Mouse (Mus musculus) midbrain, embryonic 11.5 days (tissue): ENCODE measurements around the gene Trim26. TPM values are rescaled to one million over a fixed set of nuclear protein-coding genes. Genes with fewer than 3 reads are reported as not detected.
"Not testable (repeated sequence)": the region's sequence is repeated elsewhere in the genome, so short reads cannot be mapped to it uniquely, and the experiment has no call there.

Experiments used
- ATAC-seq: fragments of 200-750 bp; cut with Nextera tagmentation; 2 replicates; pipeline ENCODE4 v1.8.0; 2017; ENCODE audit warnings: moderate TSS enrichment, moderate library complexity; ENCODE audit not compliant: low FRiP score
- DNase-seq: peaks from one replicate; pipeline ENCODE4 v3.0.0; 2015; ENCODE audit warnings: low spot score; ENCODE audit errors: missing footprints
- H3K27ac ChIP-seq: fragments of 300-500 bp; sonication (generic); 2 replicates; pipeline ENCODE4 v1.5.1; 2014; ENCODE audit warnings: low read depth, low read length
- H3K27me3 ChIP-seq: fragments of 300-500 bp; sonication (generic); 2 replicates; pipeline ENCODE4 v1.6.1; 2014; ENCODE audit warnings: mild to moderate bottlenecking, low read length, moderate library complexity, mixed read lengths; ENCODE audit not compliant: control insufficient read depth, insufficient read depth
- H3K36me3 ChIP-seq: fragments of 300-500 bp; sonication (generic); 2 replicates; pipeline ENCODE4 v1.6.1; 2014; ENCODE audit warnings: mild to moderate bottlenecking, low read length, moderate library complexity, mixed read lengths; ENCODE audit not compliant: control insufficient read depth, insufficient read depth
- H3K4me1 ChIP-seq: fragments of 300-500 bp; sonication (generic); 2 replicates; pipeline ENCODE4 v1.6.1; 2014; ENCODE audit warnings: low read length; ENCODE audit not compliant: control insufficient read depth, insufficient read depth
- H3K4me2 ChIP-seq: fragments of 300-500 bp; sonication (generic); 2 replicates; pipeline ENCODE4 v1.6.1; 2014; ENCODE audit warnings: mild to moderate bottlenecking, moderate library complexity
- H3K4me3 ChIP-seq: fragments of 300-500 bp; sonication (generic); 2 replicates; pipeline ENCODE4 v1.5.1; 2014; ENCODE audit warnings: low read depth, low read length
- H3K9ac ChIP-seq: fragments of 300-500 bp; sonication (generic); 2 replicates; pipeline ENCODE4 v1.6.1; 2014; ENCODE audit warnings: low read length
- H3K9me3 ChIP-seq: fragments of 300-500 bp; sonication (generic); 2 replicates; pipeline ENCODE4 v1.6.1; 2016; ENCODE audit warnings: low read length; ENCODE audit not compliant: control insufficient read depth
- WGBS: fragments of 180-500 bp; shearing (Covaris S2); extraction: QIAGEN DNeasy Blood & Tissue Kit; methylation state at CpG from one replicate; pipeline ENCODE4 v1.1.7; 2014; 5-methylcytosine and 5-hydroxymethylcytosine counted together
- polyA plus RNA-seq: library from polyadenylated mRNA; unstranded; fragments of >200 nt; fragmentation: Nextera tagmentation; extraction: Ambion mirVana; gene quantifications from 2 replicates; pipeline ENCODE4 v1.2.1, GENCODE M21; 2014

Trim26 gene
- 32.4 and 35.0 TPM in 2 replicates for polyA plus RNA-seq

DNA sequence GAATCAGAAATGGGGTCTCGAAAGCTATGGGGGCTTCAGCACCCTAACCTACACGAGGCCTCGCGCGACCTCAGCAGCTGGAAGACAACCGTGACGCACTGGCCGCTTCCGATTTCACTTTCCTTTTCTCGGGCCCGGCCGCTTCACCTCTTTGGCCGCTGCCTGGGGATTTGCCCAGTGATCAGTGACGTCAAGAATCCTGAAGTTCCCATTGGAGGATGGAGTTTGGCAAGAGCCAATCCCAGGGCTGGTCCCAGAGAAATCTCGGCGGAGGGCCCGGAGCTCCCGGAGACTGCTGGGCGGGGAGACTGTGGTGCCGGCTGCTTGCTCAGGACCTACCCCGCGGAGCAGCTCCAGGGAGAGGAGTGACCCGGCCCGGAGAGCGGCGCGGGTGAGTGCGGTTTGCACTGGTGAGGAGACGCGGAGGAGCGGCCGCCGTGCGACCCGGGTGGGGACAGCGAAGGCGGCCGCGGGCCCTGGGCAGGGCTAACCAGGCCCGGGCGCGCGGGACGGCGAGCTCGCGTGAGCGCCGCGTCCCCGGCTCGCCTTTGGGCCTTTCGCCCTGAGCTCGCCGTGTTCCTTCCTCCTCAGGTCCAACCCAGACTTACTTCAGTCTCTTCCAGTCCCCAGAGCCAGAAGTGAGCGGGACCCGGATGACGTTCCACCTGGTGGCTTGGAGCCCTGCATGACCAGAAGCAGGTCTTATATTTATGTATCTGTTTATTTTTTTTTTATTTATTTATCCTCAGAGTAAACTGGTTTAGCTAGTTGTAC, at the start of gene Trim26:
Gene Trim26, plus strand, starts transcription at position 261 of the 774 bp plus-strand sequence.
- Histone ChIP-seq H3K27me3 (no peaks in the 10 kb centered on the region), H3K9ac (peak within 1 kb of the TSS; percentile 88), H3K36me3 (no peaks in the 10 kb centered on the region), H3K4me2 (peak within 1 kb of the TSS; percentile 66), H3K4me1 (peaks cover 8% of the 10 kb centered on the region), H3K9me3 (no peaks in the 10 kb centered on the region), H3K4me3 (peak within 1 kb of the TSS; percentile 73), H3K27ac (peak within 1 kb of the TSS; percentile 87)
- peak; percentile 98 for DNase-seq
- under 1% methylated on average over 57 of the region's 58 CpGs for WGBS
- peak; percentile 99 for ATAC-seq

DNA sequence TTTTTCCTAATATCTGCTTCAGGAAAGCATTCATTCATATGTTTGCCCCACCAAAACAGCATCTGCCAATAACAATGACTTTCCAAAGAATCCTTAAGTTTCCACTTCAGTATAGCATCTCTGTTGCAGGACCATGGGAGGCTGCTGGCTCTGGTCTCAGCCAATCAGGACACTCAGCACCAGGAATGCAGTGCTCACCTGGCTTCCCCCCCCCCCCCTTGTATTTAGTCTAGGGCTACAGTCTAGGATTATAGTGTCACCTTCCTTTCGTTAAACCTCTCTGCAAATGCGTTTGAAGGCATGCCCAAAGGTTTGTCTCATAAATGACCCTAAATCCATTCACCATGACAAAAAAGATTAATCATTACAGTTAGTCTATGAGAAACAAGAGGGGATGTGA, 48.6 kb upstream of the Trim26 start:
- H3K27ac ChIP-seq: no peak overlapping the region
- no peak overlapping the region for H3K9ac ChIP-seq
- DNase-seq (no peak), ATAC-seq (no peak)
- H3K4me1 ChIP-seq: no peaks in the 10 kb centered on the region
- H3K36me3 ChIP-seq: no peaks in the 10 kb centered on the region
- WGBS: 90% methylated on average over 2 of the region's 2 CpGs
- no peaks in the 10 kb centered on the region for H3K27me3 ChIP-seq
- H3K9me3 ChIP-seq: no peaks in the 10 kb centered on the region
- no peak overlapping the region for H3K4me2 ChIP-seq
- no peak overlapping the region for H3K4me3 ChIP-seq

DNA sequence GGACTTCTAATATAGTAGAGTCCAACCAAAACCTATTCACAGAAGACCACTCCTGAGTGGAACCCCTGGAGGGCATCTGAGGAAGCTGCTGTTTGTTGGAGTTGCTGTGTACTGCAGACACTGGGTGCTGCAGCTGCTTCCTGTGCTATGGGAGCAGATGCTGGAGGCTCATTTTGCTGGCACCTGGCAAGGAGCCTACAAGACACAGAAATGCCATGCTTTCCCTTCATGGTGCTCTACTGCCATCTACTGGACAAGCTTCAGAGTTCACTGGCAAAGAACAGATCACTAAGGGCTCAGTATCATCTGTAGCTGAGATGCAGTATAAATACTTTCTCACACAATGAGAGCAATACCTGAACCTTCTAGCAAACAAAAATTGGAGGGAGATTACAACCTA, 48.1 kb upstream of the Trim26 start:
- not testable (repeated sequence) for H3K9ac ChIP-seq, H3K4me1 ChIP-seq, H3K36me3 ChIP-seq, H3K27ac ChIP-seq, H3K4me2 ChIP-seq, H3K4me3 ChIP-seq, H3K27me3 ChIP-seq, H3K9me3 ChIP-seq
- peak; percentile 72 for ATAC-seq
- peak; percentile 93 for DNase-seq

DNA sequence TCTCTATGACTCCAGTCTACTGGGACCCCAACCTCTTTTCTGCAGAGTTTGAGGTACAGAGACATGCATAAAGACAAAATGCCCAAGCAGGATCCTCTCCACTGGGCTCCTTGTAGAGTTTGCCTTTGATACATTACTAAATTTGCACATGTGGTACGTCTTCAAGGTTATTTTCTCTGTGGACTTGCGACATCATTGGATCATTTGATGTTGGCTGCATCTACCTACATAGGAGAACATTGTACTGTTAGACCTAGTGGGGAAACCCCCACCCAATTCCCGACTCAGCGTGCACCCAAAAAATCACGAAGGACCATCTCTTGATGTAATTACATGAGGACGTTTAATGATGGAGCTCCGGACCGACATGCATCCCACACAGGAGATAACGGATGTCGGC, 37.4 kb upstream of the Trim26 start:
- Histone ChIP-seq H3K27ac (no peak overlapping the region), H3K9ac (no peak overlapping the region), H3K4me3 (no peak overlapping the region), H3K4me2 (no peak overlapping the region), H3K4me1 (no peaks in the 10 kb centered on the region), H3K9me3 (no peaks in the 10 kb centered on the region), H3K36me3 (no peaks in the 10 kb centered on the region), H3K27me3 (no peaks in the 10 kb centered on the region)
- no peak for DNase-seq
- 95% methylated on average over 10 of the region's 10 CpGs for WGBS
- ATAC-seq: no peak

DNA sequence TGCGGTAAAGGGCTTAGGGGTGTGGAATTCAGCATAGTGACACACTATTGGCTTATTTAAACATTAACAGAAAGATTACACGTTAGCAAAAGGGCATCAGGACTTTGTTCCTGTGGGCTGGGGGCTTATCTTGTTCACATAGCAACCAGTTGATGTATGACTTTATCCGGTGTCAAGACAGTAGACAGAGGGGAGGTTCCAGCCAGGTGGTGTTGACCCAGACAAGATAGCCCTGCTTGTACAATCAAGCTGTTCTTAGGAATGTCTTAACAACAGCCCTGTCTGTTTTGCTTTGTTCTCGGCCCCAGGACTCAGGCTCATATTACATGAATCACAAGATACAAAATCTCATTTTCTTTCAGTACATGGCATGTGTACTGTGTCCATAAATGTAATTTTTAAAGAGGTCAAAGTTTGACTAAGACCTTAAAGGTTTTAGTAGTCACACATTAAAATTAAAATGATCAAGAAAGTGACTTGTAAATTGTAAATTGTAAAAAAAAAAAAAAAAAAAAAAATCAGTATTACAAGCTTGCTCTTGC, 36.9 kb upstream of the Trim26 start:
- H3K9ac ChIP-seq, H3K36me3 ChIP-seq, H3K9me3 ChIP-seq, H3K27me3 ChIP-seq, DNase-seq, H3K4me2 ChIP-seq, H3K4me1 ChIP-seq, H3K27ac ChIP-seq, ATAC-seq, H3K4me3 ChIP-seq: not testable (repeated sequence)
- whole genome bisulfite sequencing: 71% methylated on average over 4 of the region's 4 CpGs

DNA sequence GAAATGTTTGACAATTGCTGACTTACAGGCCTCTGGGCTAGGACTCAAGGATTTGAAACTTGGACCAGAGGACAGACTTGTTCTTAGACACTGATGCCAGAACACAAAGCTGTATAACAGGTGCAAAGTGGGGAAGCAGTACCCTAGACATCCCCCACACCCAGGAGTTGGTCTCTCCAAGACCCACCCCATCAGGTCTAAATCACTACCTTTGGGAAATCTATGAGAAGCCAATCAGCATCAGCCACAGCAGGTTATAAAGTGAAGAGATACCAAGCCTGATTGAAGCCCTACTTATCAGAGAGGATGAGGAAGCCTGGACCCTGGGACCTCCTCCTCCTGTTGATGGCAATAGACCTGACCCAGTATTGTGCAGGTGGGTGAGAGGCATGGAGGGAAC, 25.1 kb upstream of the Trim26 start, which contains the start of gene H2-M10.6:
Gene H2-M10.6, plus strand, starts transcription at position 301 of the 400 bp plus-strand sequence.
- ATAC-seq: no peak

DNA sequence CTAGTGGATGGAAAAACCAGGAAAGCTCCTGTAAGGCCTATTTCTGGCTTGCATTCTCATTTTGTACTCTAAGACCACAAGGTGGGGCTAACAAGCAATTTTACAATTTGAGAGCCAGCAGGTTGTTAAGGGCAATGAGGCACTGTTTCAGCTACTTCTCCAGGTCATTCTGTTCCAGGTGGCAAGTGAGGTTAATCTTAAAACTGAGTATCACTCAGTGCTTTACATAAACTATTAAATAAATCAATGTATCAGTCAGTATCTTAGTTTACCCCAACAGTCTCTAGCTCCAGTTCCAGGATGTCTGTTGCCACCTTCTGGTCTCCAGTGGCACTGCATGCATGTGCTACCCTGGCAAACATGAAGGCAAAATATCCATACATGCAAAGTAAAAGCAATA, 12.9 kb upstream of the Trim26 start:
- Histone ChIP-seq H3K9ac (no peak overlapping the region), H3K4me3 (no peak overlapping the region), H3K36me3 (no peaks in the 10 kb centered on the region), H3K4me1 (no peaks in the 10 kb centered on the region), H3K9me3 (no peaks in the 10 kb centered on the region), H3K4me2 (no peak overlapping the region), H3K27me3 (no peaks in the 10 kb centered on the region), H3K27ac (no peak overlapping the region)
- DNase-seq (peak; percentile 94), ATAC-seq (peak; percentile 44; the same call in 1 of the 2 replicates)

More for the DNA sequence above, 25.1 kb upstream of the Trim26 start, which contains the start of gene H2-M10.6:
- H3K36me3 ChIP-seq: no peaks in the 10 kb centered on the region
- DNase-seq: no peak
- H3K4me3 ChIP-seq: no peak within 1 kb of the TSS
- H3K9ac ChIP-seq: no peak within 1 kb of the TSS
- H3K27me3 ChIP-seq: no peaks in the 10 kb centered on the region
- no peak within 1 kb of the TSS for H3K4me2 ChIP-seq
- no peaks in the 10 kb centered on the region for H3K9me3 ChIP-seq
- no peak within 1 kb of the TSS for H3K27ac ChIP-seq
- H3K4me1 ChIP-seq: no peaks in the 10 kb centered on the region

DNA sequence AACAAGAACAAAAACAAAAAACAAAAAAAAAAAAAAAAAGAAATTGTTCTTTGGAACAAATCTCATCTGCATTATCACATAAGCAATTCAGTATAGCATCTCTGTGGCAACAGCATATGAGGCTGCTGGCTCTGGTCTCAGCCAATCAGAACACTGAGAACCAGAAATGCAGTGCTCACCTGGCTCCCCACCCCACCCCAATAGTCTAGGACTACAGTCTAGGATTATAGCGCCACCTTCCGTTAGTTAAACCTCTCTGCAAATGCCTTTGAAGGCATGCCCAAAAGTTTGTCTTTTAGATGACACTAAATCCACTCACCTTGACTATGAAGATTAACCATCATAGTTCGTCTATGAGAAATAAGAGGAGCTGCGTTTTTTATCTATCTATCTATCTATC, 11.4 kb upstream of the Trim26 start:
- Histone ChIP-seq H3K4me2 (no peak overlapping the region), H3K27me3 (no peaks in the 10 kb centered on the region), H3K4me3 (no peak overlapping the region), H3K9me3 (no peaks in the 10 kb centered on the region), H3K9ac (no peak overlapping the region), H3K36me3 (no peaks in the 10 kb centered on the region), H3K27ac (no peak overlapping the region), H3K4me1 (no peaks in the 10 kb centered on the region)
- ATAC-seq: no peak
- 24% methylated on average over 4 of the region's 4 CpGs for WGBS
- DNase-seq: no peak

DNA sequence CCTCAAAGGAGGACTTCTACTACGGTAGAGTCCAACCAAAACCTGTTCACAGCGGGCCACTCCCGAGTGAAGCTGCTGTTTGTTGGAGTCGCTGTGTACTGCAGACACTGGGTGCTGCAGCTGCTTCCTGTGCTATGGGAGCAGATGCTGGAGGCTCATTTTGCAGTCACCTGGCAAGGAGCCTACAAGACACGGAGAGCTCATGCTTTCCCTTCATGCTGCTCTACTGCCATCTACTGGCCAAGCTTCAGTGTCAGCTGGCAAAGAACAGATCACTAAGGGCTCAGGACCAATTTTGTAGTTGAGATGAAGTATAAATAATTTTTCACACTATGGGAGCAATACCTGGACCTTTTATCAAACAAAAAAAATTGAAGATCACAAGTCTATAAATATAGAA, 10.9 kb upstream of the Trim26 start:
- 22% methylated on average over 5 of the region's 5 CpGs for WGBS

More for the DNA sequence above, 10.9 kb upstream of the Trim26 start:
- H3K27ac ChIP-seq, ATAC-seq, H3K27me3 ChIP-seq, H3K9ac ChIP-seq, H3K4me1 ChIP-seq, H3K9me3 ChIP-seq, H3K4me2 ChIP-seq, H3K36me3 ChIP-seq, H3K4me3 ChIP-seq: not testable (repeated sequence)
- peak; percentile 92 for DNase-seq
